Mouse (Mus musculus) heart, embryonic 16.5 days (tissue): Measurements from ENCODE around the gene Kalrn. TPM values are rescaled to one million over a fixed set of nuclear protein-coding genes. Genes with fewer than 3 reads are reported as not detected.
A peak's percentile ranks its signal among the peaks of the same experiment; 100 is the strongest.

Experiments
- ATAC-seq: fragments of 200-750 bp; cut with Nextera tagmentation; replicated peaks from 2 replicates; pipeline ENCODE4 v1.8.0; 2017; ENCODE audit warnings: moderate number of reproducible peaks; ENCODE audit not compliant: insufficient read depth, low FRiP score; ENCODE audit errors: extremely low read depth
- H3K27ac ChIP-seq: fragments of 300-500 bp; sonication (generic); 2 replicates; pipeline ENCODE4 v1.5.1; 2014; ENCODE audit warnings: mild to moderate bottlenecking, low read length, control low read depth, moderate library complexity
- H3K27me3 ChIP-seq: fragments of 300-500 bp; sonication (generic); 2 replicates; pipeline ENCODE4 v1.6.1; 2014; ENCODE audit warnings: low read length, mixed read lengths; ENCODE audit not compliant: control insufficient read depth, insufficient read depth
- H3K36me3 ChIP-seq: fragments of 300-500 bp; sonication (generic); 2 replicates; pipeline ENCODE4 v1.6.1; 2014; ENCODE audit not compliant: control insufficient read depth, insufficient read depth
- H3K4me1 ChIP-seq: fragments of 300-500 bp; sonication (generic); 2 replicates; pipeline ENCODE4 v1.6.1; 2014; ENCODE audit warnings: low read length, mixed read lengths; ENCODE audit not compliant: control insufficient read depth, insufficient read depth
- H3K4me2 ChIP-seq: fragments of 300-500 bp; sonication (generic); 2 replicates; pipeline ENCODE4 v1.6.1; 2014; ENCODE audit warnings: low read depth, mild to moderate bottlenecking, control low read depth, low read length
- H3K4me3 ChIP-seq: fragments of 300-500 bp; sonication (generic); 2 replicates; pipeline ENCODE4 v1.5.1; 2014; ENCODE audit warnings: mild to moderate bottlenecking, control low read depth, low read length
- H3K9ac ChIP-seq: fragments of 300-500 bp; sonication (generic); 2 replicates; pipeline ENCODE4 v1.6.1; 2014; ENCODE audit warnings: low read length, control low read depth
- H3K9me3 ChIP-seq: fragments of 300-500 bp; sonication (generic); replicated peaks from 2 replicates; pipeline ENCODE4 v1.6.1; 2016; ENCODE audit warnings: low read length; ENCODE audit not compliant: control insufficient read depth
- WGBS: fragments of 180-500 bp; shearing (Covaris S2); extraction: QIAGEN DNeasy Blood & Tissue Kit; methylation state at CpG from one replicate; pipeline ENCODE4 v1.1.7; 2014; 5-methylcytosine and 5-hydroxymethylcytosine counted together
- polyA plus RNA-seq: library from polyadenylated mRNA; unstranded; fragments of >200 nt; fragmentation: Nextera tagmentation; extraction: Ambion mirVana; gene quantifications from 2 replicates; pipeline ENCODE4 v1.2.1, GENCODE M21; 2015

Gene Kalrn
- polyA plus RNA-seq, 1 experiment from 2014 or later: 30.2 TPM

DNA sequence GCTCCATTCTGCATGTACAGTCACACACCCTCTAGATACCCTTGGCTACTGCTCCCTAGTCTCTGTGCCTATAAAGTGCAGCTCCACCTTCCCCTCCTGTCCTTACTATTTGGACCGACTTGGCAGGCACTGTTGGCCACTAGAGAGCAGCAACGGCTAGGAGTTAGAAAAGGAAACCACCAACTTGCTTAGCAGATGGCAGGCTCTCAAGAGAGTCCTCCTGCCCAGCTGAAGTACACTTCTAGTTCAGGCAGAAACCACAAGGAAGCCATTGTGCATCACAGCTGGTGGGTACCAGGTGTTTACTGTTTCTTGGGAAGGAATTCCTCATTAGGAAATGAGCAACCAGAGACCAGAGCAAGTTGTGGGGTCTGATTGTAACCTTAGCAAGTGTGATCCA lies 447.7 kb downstream of the Kalrn start:
- Histone ChIP-seq H3K36me3 (no peaks in the 10 kb centered on the region), H3K9me3 (no peaks in the 10 kb centered on the region), H3K4me3 (no peak overlapping the region), H3K4me1 (0 out of 2 replicates have a peak, but pooled peaks cover 4% of the 10 kb centered on the region), H3K27ac (no peak overlapping the region), H3K9ac (no peak overlapping the region), H3K27me3 (no peaks in the 10 kb centered on the region), H3K4me2 (no peak overlapping the region)
- ATAC-seq: no peak
- 0% methylated on average over 2 of the region's 2 CpGs for WGBS

- H3K27ac ChIP-seq: no peak overlapping the region
- H3K4me1 ChIP-seq: 0 out of 2 replicates have a peak, but pooled peaks cover 4% of the 10 kb centered on the region
- no peak overlapping the region for H3K4me2 ChIP-seq
- H3K9ac ChIP-seq: no peak overlapping the region
- no peak for ATAC-seq
- H3K36me3 ChIP-seq: no peaks in the 10 kb centered on the region
- WGBS: 91% methylated on average over 9 of the region's 9 CpGs
- no peaks in the 10 kb centered on the region for H3K27me3 ChIP-seq
- no peaks in the 10 kb centered on the region for H3K9me3 ChIP-seq
- no peak overlapping the region for H3K4me3 ChIP-seq
Measured at GRCm38 (mm10) chr16:34122486-34122885, 450.8 kb downstream of the Kalrn start.

DNA sequence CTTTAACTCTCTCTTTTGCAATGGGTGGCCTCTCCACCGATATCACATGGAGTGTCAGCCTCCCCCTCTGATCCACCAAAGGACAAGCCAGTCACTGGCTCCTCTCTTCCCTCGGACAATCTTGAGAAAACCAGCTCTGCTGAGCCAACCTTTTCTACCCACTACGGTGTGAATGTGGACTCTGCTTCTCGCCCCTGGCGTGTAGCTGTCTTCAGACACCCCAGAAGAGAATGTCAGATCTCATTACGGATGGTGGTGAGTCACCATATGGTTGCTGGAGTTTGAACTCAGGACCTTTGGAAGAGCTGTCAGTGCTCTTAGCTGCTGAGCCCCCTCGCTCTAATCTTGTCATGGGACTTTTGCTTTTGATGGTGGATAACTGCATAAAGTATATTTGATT lies 452.0 kb downstream of the Kalrn start:
- no peak overlapping the region for H3K4me2 ChIP-seq
- H3K4me3 ChIP-seq: no peak overlapping the region
- H3K9me3 ChIP-seq: no peaks in the 10 kb centered on the region
- H3K27me3 ChIP-seq: no peaks in the 10 kb centered on the region
- H3K9ac ChIP-seq: no peak overlapping the region
- 0 out of 2 replicates have a peak, but pooled peaks cover 4% of the 10 kb centered on the region for H3K4me1 ChIP-seq
- H3K27ac ChIP-seq: no peak overlapping the region
- no peak for ATAC-seq
- no peaks in the 10 kb centered on the region for H3K36me3 ChIP-seq
- 75% methylated on average over 7 of the region's 7 CpGs for WGBS

DNA sequence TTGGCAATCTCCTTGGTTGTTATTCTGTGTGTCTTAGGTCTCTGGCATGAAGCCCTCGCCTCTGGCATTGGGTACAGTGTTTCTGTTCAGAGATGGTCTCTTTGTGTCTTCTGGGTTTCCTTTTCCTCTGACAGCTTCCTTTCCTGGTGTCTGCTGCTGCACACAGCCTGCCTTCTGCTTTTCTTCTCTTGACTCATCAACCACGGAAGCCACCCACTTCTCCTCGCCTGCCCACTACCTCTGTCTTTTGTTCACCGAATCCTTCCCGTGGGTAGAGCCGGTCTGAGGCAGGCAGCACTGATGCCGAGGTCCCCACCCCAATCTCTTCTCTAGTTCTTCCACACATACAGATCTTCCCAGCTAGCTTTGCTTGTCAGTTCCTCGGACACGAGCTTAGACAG lies 452.5 kb downstream of the Kalrn start:
- Histone ChIP-seq H3K27me3 (no peaks in the 10 kb centered on the region), H3K36me3 (no peaks in the 10 kb centered on the region), H3K4me3 (no peak overlapping the region), H3K4me1 (0 out of 2 replicates have a peak, but pooled peaks cover 4% of the 10 kb centered on the region), H3K9ac (no peak overlapping the region), H3K4me2 (peak overlapping the region; percentile 17; the same call in 1 of the 2 replicates), H3K9me3 (no peaks in the 10 kb centered on the region), H3K27ac (no peak overlapping the region)
- 57% methylated on average over 9 of the region's 9 CpGs for whole genome bisulfite sequencing
- ATAC-seq: no peak

DNA sequence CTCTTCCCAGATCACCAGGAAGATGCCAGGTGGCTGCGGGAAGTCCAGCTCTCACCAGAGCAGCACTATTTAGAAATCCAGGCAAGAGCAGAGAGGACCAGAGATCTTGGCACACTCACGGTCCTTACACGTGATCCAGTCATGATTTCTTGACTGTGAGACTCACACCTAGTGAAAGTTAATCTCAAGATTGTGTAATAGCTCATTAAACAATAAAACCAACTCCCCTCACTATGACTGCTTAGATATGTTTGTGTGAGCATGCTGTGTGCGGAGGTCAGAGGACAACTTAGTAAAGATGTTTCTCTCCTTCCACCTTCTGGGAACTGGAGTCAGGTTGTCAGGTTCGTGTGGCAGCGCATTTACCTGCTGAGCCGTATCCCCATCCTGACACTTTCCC lies 453.5 kb downstream of the Kalrn start:
- Histone ChIP-seq H3K4me2 (no peak overlapping the region), H3K4me1 (no peaks in the 10 kb centered on the region), H3K4me3 (no peak overlapping the region), H3K9me3 (no peaks in the 10 kb centered on the region), H3K9ac (no peak overlapping the region), H3K27ac (no peak overlapping the region), H3K36me3 (no peaks in the 10 kb centered on the region), H3K27me3 (no peaks in the 10 kb centered on the region)
- no peak for ATAC-seq
- 83% methylated on average over 7 of the region's 7 CpGs for WGBS

GRCm38 (mm10) chr16:34119370-34119769 lies 454.0 kb downstream of the Kalrn start:
- Histone ChIP-seq H3K4me1 (no peaks in the 10 kb centered on the region), H3K4me3 (no peak overlapping the region), H3K4me2 (no peak overlapping the region), H3K9me3 (no peaks in the 10 kb centered on the region), H3K27me3 (no peaks in the 10 kb centered on the region), H3K9ac (no peak overlapping the region), H3K36me3 (no peaks in the 10 kb centered on the region), H3K27ac (no peak overlapping the region)
- no peak for ATAC-seq
- 29% methylated on average over 2 of the region's 2 CpGs for WGBS

DNA sequence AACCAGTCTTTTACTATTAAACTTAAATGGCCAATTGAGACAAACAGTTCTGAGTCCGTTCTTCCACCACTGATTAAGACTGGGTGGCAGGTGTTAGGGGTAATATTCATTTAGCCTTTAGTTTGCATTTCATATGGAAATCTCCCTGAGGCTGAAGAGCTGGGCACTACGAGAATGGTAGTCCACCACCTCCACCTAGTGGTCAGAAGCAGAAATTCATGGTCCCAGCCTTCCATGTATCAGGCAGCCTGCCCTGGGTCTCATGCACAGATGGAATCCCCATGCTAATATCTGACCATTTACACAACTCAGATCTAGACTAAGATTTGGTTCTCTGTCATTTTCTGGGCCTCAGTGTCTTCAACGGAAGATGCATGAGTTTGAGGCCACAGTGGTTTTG lies 458.7 kb downstream of the Kalrn start:
- no peaks in the 10 kb centered on the region for H3K27me3 ChIP-seq
- no peak overlapping the region for H3K4me3 ChIP-seq
- no peaks in the 10 kb centered on the region for H3K9me3 ChIP-seq
- H3K9ac ChIP-seq: no peak overlapping the region
- no peak overlapping the region for H3K27ac ChIP-seq
- no peaks in the 10 kb centered on the region for H3K4me1 ChIP-seq
- H3K4me2 ChIP-seq: no peak overlapping the region
- 0 out of 2 replicates have a peak, but pooled peaks have one; percentile 39 for ATAC-seq
- no peaks in the 10 kb centered on the region for H3K36me3 ChIP-seq
- 7% methylated on average over 3 of the region's 3 CpGs for WGBS

- Histone ChIP-seq H3K27ac (no peak overlapping the region), H3K27me3 (no peaks in the 10 kb centered on the region), H3K9ac (no peak overlapping the region), H3K9me3 (no peaks in the 10 kb centered on the region), H3K36me3 (0 out of 2 replicates have a peak, but pooled peaks cover 2% of the 10 kb centered on the region), H3K4me1 (no peaks in the 10 kb centered on the region), H3K4me2 (no peak overlapping the region), H3K4me3 (no peak overlapping the region)
- no peak for ATAC-seq
- WGBS: 89% methylated on average over 9 of the region's 9 CpGs
Measured at GRCm38 (mm10) chr16:34113150-34113549, 460.2 kb downstream of the Kalrn start.

DNA sequence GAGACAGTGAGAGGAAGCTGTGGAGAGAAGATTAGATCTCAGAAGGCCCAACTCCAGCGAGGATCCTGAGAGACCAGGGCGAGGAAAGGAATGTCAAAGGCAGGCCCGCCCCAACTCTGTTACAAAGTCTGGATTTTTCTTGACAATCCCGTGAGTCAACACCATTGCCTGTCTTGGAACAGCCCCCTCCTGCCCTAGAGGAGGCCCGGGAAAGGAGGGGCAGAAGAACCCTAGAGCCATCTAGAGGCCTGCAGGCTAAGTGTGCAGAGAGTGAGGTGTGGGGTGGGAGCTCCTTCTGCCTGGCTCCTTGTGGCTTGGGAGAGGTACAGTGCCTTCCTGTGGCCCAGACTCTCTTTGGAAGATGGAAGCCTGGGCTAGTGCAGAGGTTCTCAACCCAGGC lies 460.8 kb downstream of the Kalrn start:
- no peak overlapping the region for H3K9ac ChIP-seq
- no peak overlapping the region for H3K27ac ChIP-seq
- H3K36me3 ChIP-seq: 0 out of 2 replicates have a peak, but pooled peaks cover 2% of the 10 kb centered on the region
- H3K4me3 ChIP-seq: no peak overlapping the region
- no peak overlapping the region for H3K4me2 ChIP-seq
- ATAC-seq: peak; percentile 75
- WGBS: 14% methylated on average over 5 of the region's 5 CpGs
- H3K9me3 ChIP-seq: no peaks in the 10 kb centered on the region
- H3K4me1 ChIP-seq: no peaks in the 10 kb centered on the region
- no peaks in the 10 kb centered on the region for H3K27me3 ChIP-seq
